Mouse (Mus musculus) kidney, adult 2 months (tissue): ENCODE data around the gene Nxnl1. TPM values are rescaled to one million over a fixed set of nuclear protein-coding genes. Genes with fewer than 3 reads are reported as not detected.

Source experiments
- DNase-seq: peaks from one replicate; pipeline ENCODE4 v3.0.0; 2021
- H3K27ac ChIP-seq: fragments of 200-500 bp; 2 replicates; pipeline ENCODE4 v1.5.1; 2012; ENCODE audit warnings: low read depth, low read length, control low read depth, inconsistent platforms; ENCODE audit not compliant: insufficient read depth
- H3K27me3 ChIP-seq: fragments of 200-500 bp; replicated peaks from 2 replicates; pipeline ENCODE4 v1.6.1; 2012; ENCODE audit warnings: mild to moderate bottlenecking, moderate library complexity, low read length, inconsistent platforms; ENCODE audit not compliant: control insufficient read depth, insufficient read depth
- H3K36me3 ChIP-seq: fragments of 200-500 bp; 2 replicates; pipeline ENCODE4 v1.6.1; 2012; ENCODE audit warnings: mild to moderate bottlenecking, moderate library complexity, low read length, inconsistent platforms; ENCODE audit not compliant: control insufficient read depth, insufficient read depth
- H3K4me1 ChIP-seq: fragments of 200-500 bp; 2 replicates; pipeline ENCODE4 v1.6.1; 2011; ENCODE audit warnings: low read length; ENCODE audit not compliant: control insufficient read depth, insufficient read depth
- H3K4me3 ChIP-seq: fragments of 200-500 bp; 2 replicates; pipeline ENCODE4 v1.5.1; 2011; ENCODE audit warnings: mild to moderate bottlenecking, low read depth, low read length, control low read depth; ENCODE audit not compliant: insufficient read depth
- CTCF ChIP-seq: fragments of 200-500 bp; conservative IDR thresholded peaks from 2 replicates; pipeline ENCODE4 v1.5.1; 2011; ENCODE audit warnings: low read depth, mild to moderate bottlenecking, control low read depth, low read length, moderate library complexity, mixed read lengths; ENCODE audit not compliant: insufficient read depth, insufficient read length
- POLR2A ChIP-seq: fragments of 200-500 bp; IDR thresholded peaks from one replicate; pipeline ENCODE4 v1.6.1; 2011; ENCODE audit warnings: low read depth, low read length, control low read depth
- WGBS: fragments of 180-500 bp; shearing (Covaris S2); methylation state at CpG from one replicate; pipeline ENCODE4 v1.1.7; 2018; 5-methylcytosine and 5-hydroxymethylcytosine counted together
- polyA plus RNA-seq: library from polyadenylated mRNA; depleted of rRNA; stranded (reverse); fragments of >200 nt; gene quantifications from 2 replicates; pipeline ENCODE4 v1.2.3, GENCODE M21; 2012

Gene Nxnl1
- polyA plus RNA-seq, 1 experiment: 0.14 TPM

DNA sequence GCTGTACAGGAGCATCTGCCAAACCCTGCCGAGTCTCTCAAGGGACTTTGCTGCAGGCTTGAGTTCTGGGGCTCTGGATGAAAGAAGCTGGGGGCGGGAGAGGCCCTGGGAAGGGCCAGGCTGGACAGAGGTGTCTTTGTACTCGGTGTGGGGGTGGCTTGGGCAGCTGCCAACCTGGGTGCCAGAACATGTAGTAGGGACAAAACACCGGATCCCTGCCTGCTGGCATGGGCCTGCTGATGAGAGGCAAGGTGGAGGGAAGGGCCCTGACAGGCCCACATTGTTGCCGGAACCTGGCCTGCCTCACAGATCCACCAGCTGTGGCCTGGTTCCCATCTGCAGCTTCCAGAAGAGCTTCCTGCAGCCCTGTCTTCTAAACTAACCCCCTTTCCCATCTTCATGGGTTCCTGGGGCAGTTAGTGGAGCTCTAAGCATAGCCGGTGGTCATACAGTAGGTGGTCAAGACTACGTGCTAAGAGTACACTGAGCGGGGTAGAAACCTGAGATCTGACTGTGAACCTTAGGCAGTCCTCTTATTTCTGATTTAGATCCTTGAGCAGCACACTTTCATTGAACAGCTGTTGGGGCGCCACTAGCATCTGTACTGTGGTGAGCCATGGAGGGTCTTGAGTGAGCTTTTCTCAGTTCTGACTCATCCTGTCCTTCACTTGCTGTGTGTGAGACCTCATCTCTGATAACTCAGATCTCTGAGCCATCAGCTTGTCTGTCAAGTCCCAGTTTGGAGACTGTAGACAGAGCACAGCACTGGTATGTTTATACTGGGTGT lies 6.6 kb upstream of the Nxnl1 start:
- Histone ChIP-seq H3K27ac (no peak overlapping the region; the same call in 1 of the 2 replicates), H3K4me3 (no peak overlapping the region), H3K27me3 (no peaks in the 10 kb centered on the region), H3K36me3 (no peaks in the 10 kb centered on the region), H3K4me1 (peaks cover 8% of the 10 kb centered on the region; the same call in 1 of the 2 replicates)
- WGBS: 56% methylated on average over 9 of the region's 9 CpGs
- DNase-seq: peak; percentile 83
- TF ChIP-seq POLR2A: no peak
- no peak for TF ChIP-seq CTCF

DNA sequence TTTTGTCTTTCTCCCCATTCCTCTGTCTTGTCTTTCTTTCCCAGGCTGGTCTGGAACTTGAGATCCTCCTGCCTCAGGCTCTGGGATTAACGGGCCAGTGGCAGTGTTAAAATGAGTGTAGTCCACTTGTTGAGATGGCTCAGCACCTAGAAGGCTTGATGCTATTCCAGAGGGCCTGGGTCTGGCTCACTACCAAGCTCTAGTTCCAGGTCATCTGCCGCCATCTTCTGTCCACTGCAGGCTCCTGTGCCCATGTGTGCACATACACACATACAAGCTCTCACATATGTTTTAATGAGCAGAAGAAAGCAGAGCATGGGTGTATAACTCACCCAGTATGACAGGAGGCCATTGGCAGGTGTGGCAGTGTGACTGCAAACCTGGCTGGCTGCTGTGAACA lies 5.7 kb upstream of the Nxnl1 start:
- DNase-seq: no peak
- Histone ChIP-seq H3K36me3 (no peaks in the 10 kb centered on the region), H3K4me3 (no peak overlapping the region), H3K4me1 (peaks cover 17% of the 10 kb centered on the region; the same call in 1 of the 2 replicates), H3K27me3 (no peaks in the 10 kb centered on the region), H3K27ac (no peak overlapping the region)
- TF ChIP-seq CTCF: no peak; the same call in 1 of the 2 replicates
- TF ChIP-seq POLR2A: no peak
- 66% methylated on average over 2 of the region's 2 CpGs for WGBS

DNA sequence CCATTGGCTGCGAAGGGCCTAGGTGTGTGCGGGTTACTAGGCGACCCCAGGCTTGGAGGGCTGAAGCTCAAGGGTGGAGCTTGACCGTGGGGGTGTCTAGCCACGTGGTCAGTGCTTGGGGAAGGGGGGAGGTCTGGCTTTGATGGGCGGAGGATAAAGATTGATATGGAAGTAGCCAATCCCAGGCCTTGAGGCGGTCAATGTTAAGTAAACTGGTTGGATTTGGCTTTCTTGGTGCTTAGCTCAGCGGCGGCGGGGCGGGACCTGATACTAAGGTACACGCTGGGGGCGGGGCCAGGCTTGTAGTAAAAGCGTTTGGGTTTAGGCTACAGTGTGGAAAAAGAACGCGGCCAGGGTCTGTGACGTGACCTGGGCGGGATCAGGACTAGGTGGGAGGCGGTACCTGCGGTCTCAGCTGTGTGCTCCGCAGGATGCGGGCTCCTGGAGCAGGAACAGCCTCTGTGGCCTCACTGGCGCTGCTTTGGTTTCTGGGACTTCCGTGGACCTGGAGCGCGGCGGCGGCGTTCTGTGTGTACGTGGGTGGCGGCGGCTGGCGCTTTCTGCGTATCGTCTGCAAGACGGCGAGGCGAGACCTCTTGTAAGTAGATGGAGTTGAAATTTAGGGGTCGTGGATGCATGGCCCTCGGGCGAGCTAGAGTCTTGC lies 4.0 kb upstream of the Nxnl1 start:
- peaks cover 17% of the 10 kb centered on the region; the same call in 1 of the 2 replicates for H3K4me1 ChIP-seq
- peak overlapping the region; percentile 94 for H3K27ac ChIP-seq
- WGBS: 1% methylated on average over 41 of the region's 41 CpGs
- H3K4me3 ChIP-seq: peak overlapping the region; percentile 75
- H3K27me3 ChIP-seq: no peaks in the 10 kb centered on the region
- H3K36me3 ChIP-seq: no peaks in the 10 kb centered on the region
- peak; percentile 99 for DNase-seq
- TF ChIP-seq POLR2A (no peak), CTCF (no peak)

DNA sequence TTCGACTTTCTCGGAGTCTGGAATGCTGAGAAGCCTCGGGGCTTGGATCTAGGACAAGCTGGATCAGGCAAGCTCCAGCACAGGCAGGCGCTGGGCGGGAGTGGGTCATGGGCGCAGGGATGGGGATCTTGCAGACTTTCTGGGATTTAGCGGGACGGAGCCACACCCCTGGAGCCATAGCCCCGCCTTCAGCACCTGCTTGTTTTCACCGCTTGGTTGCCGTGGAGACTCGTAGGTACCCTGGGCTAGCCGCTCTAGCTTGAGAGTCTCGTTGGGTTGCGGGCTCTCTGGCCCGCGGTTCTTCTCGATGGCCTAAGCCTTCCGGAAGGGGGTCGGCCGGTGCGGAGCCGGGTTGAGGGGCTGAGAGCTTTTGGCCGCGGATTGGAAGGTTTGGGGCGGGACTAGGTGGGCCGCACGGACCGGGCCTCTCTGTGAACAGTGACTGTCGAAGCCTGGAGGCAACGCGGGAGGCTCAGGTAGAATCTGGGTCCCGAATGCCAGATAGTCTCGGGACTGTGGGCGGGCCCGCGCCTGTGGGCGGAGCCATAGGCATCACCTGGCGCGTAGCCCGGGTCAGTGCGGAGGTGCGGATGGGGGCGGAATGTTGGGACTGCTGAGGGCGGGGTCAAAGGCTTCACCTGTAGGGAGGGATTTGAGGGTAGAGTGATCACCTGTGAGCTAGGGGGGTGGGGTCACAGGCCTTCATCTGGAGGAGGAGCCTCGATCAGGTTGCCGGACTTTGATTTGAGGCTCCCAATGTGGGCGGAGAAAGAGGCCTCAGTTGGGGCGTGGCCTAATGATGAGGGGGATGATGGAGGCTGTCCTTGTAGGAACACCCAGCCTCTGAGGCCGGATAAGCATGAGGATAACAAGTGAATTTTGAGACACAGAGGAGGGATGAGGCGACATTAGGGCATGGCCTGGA lies 3.2 kb upstream of the Nxnl1 start:
- WGBS: 3% methylated on average over 51 of the region's 51 CpGs
- H3K4me3 ChIP-seq: peak overlapping the region; percentile 75
- H3K4me1 ChIP-seq: peaks cover 17% of the 10 kb centered on the region; the same call in 1 of the 2 replicates
- peak overlapping the region; percentile 94 for H3K27ac ChIP-seq
- H3K27me3 ChIP-seq: no peaks in the 10 kb centered on the region
- H3K36me3 ChIP-seq: no peaks in the 10 kb centered on the region
- DNase-seq: peak; percentile 98
- TF ChIP-seq POLR2A: peak; percentile 25
- TF ChIP-seq CTCF: no peak

DNA sequence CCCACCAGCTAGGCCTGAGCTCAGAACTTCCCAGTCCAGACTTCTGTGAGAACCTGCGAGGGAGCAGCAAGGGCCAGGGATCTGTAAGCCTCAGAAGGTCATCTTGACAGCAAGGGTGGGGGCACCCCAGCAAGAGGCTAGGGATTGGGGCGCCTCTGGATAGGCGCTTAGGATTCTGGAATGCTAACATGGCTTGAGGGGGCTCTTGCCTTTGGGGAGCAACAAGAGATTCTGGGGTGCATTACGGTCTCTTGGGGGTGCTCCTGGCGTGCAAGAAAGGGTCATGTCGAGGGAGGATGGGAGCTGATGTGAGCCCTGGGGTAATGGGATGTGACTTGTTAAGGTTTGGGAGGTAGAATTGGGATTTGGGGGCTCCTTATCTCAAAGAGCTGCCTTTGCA lies 2.5 kb upstream of the Nxnl1 start:
- Histone ChIP-seq H3K4me3 (peak overlapping the region; percentile 75), H3K27ac (peak overlapping the region; percentile 90), H3K27me3 (no peaks in the 10 kb centered on the region), H3K4me1 (peaks cover 17% of the 10 kb centered on the region; the same call in 1 of the 2 replicates), H3K36me3 (no peaks in the 10 kb centered on the region)
- 30% methylated on average over 6 of the region's 6 CpGs for WGBS
- TF ChIP-seq POLR2A (no peak), CTCF (no peak)
- no peak for DNase-seq

DNA sequence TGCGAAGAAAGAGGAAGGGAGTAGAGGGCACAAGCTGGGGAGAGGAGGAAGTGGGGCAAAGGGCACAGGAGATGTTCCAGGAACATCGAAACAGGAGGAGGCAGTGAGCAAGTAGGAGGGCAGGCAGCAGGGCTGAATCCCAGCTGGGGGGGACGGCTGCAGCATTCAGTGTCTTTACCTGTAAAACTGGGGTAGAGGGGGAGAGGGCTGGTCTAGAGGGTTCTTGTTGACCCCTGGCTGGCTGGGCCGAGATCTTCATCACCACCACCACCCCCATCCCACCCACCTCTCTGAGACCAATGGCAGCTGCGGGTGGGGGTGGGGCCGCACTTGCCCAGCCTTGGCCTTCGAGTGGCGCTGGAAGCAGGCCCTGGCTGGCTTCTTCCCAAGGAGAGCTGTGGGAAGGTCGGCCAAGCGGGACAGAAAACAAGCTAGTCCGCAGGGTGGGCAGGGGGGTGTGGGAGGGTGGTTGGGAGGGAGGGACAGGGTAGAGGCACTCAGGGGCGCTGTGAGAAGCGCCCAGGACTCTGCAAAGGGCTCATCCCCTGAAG lies 2.1 kb upstream of the Nxnl1 start, which contains the start of gene Slc27a1:
Gene Slc27a1, plus strand, starts transcription at position 496 of the 551 bp plus-strand sequence.
- Histone ChIP-seq H3K4me1 (peaks cover 17% of the 10 kb centered on the region; the same call in 1 of the 2 replicates), H3K36me3 (no peaks in the 10 kb centered on the region), H3K27ac (peak within 1 kb of the TSS; percentile 90), H3K4me3 (peak within 1 kb of the TSS; percentile 75), H3K27me3 (no peaks in the 10 kb centered on the region)
- 11% methylated on average over 13 of the region's 13 CpGs for WGBS
- TF ChIP-seq CTCF (no peak), POLR2A (no peak)
- DNase-seq: peak; percentile 94
